Mouse (Mus musculus): ENCODE measurements around the gene Bicral. TPM values are rescaled to one million over a fixed set of nuclear protein-coding genes. Genes with fewer than 3 reads are reported as not detected.

Bicral gene
- polyA plus RNA-seq, 1 experiment from 2014 or later: 1.8 TPM

DNA sequence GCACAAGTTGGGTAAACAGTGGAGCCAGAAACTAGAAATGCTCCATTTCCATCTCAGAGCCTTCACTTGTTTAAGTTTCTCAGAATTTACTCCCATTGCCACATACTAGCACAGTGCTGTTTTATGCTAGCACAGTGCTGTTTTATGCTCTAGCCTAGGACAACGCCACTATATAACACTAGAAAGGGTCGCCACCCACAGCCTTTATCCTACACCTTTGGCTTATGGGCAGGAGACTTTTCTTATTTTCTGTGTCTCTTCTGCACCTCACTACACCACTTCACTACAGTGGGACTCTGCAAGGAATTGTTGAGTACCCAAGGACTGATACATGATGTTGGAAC lies 75.1 kb downstream of the Bicral start:
- peak overlapping the region; percentile 74 for H3K4me3 ChIP-seq (ENCODE audit: low read depth, low read length)
- peaks cover 26% of the 10 kb centered on the region for H3K36me3 ChIP-seq (replicated peaks; ENCODE audit: insufficient read depth, low read length)
- H3K27me3 ChIP-seq (ENCODE audit: insufficient read depth, low read length): no peaks in the 10 kb centered on the region
- peak overlapping the region; percentile 69 for H3K4me2 ChIP-seq (ENCODE audit: low read depth, low read length)
- WGBS (ENCODE audit: insufficient replicate concordance): 66% methylated on average over 2 of the region's 2 CpGs
- ATAC-seq: no peak; the same call in 1 of the 2 replicates
- H3K9ac ChIP-seq (replicated peaks): no peak overlapping the region
- no peaks in the 10 kb centered on the region for H3K9me3 ChIP-seq (ENCODE audit: low read length)
- H3K4me1 ChIP-seq (ENCODE audit: insufficient read depth): peaks cover 15% of the 10 kb centered on the region
- H3K27ac ChIP-seq (ENCODE audit: low read depth): peak overlapping the region; percentile 59; the same call in 1 of the 2 replicates
- TF ChIP-seq EP300 (IDR thresholded peaks at IDR 0.05; ENCODE audit: low read depth): no peak
- no peak for TF ChIP-seq CTCF (IDR thresholded peaks at IDR 0.05; ENCODE audit: low read depth)
- DNase-seq: no peak

DNA sequence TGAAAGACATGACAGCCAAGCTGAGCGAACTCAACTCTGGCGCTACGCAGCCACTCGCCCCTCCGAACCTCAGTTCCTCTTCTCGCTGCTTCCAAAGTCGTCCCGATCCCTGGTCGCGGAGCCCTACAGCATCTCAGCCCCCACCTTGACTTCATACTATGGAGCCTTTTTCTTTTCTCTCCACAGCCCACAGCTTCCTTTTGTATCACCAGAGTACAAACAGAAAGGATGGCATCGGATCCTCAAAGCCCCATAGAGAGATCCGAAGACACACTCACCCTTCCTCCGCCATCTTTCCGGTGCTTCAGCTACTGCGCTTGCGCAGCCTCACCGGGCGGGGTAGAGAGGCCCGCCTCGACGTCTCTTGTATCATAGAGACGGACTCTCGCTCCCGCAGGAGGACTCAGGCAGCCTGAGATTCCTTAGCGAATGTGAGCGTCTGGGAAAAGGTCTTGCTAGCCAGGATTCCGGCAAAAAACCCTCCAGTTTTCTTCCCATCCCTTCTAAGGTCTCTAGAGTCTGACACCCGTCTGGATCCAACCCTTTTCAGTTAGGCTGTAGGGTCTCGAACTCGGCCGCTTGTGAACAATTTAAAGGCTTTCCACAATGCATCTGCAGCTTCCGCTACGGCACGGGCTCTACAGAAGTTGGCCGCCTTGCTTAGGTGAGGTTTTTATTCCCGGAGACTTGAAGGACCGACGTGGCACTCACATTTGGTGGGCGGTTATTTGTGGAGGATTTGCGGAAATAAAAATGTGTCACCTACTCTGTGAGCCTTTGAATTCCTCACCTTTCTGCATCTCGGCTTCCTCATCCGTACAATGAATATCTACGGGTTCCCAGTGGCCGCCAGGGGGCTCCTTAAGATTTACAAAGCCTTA lies 75.7 kb downstream of the Bicral start, which contains the start of gene Rpl7l1:
Rpl7l1 (minus strand) TSS at position 332 of the 881 bp plus-strand sequence.
- Histone ChIP-seq H3K4me3 (ENCODE audit: low read depth, low read length) (peak within 1 kb of the TSS; percentile 74), H3K36me3 (replicated peaks; ENCODE audit: insufficient read depth, low read length) (peaks cover 30% of the 10 kb centered on the region), H3K9me3 (ENCODE audit: low read length) (no peaks in the 10 kb centered on the region), H3K4me1 (ENCODE audit: insufficient read depth) (peaks cover 15% of the 10 kb centered on the region), H3K4me2 (ENCODE audit: low read depth, low read length) (peak within 1 kb of the TSS; percentile 70), H3K27ac (ENCODE audit: low read depth) (peak within 1 kb of the TSS; percentile 78), H3K27me3 (ENCODE audit: insufficient read depth, low read length) (no peaks in the 10 kb centered on the region), H3K9ac (replicated peaks) (peak within 1 kb of the TSS; percentile 74)
- TF ChIP-seq CTCF (IDR thresholded peaks at IDR 0.05; ENCODE audit: low read depth): peak; percentile 81
- TF ChIP-seq EP300 (IDR thresholded peaks at IDR 0.05; ENCODE audit: low read depth): peak; percentile 26; the same call in 1 of the 2 replicates
- ATAC-seq: peak; percentile 96
- peak; percentile 92 for DNase-seq
- under 1% methylated on average over 44 of the region's 44 CpGs for WGBS (ENCODE audit: insufficient replicate concordance)

DNA sequence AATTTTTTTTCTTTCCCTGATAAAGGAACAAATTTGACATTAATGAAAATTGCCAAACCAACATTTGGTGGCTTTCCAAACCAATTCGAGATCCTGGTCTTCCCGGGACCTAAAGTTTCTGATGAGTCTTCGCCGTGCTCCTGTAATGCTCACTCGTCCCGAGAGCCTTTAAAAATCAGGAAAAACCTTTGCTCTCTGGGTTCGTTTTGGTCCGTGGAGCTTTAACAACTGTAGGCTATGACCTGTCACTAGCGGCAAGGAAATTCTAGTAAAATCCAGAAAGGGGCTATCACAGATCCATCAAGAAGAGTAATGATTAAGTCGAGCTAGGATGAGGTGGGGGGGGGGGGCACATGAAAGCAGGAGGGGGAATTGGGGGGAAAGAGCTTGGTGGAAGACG lies 76.4 kb downstream of the Bicral start:
- Histone ChIP-seq H3K9ac (replicated peaks) (peak overlapping the region; percentile 74), H3K4me1 (ENCODE audit: insufficient read depth) (peaks cover 12% of the 10 kb centered on the region), H3K27me3 (ENCODE audit: insufficient read depth, low read length) (no peaks in the 10 kb centered on the region), H3K27ac (ENCODE audit: low read depth) (peak overlapping the region; percentile 78), H3K4me2 (ENCODE audit: low read depth, low read length) (peak overlapping the region; percentile 70), H3K4me3 (ENCODE audit: low read depth, low read length) (peak overlapping the region; percentile 74), H3K9me3 (ENCODE audit: low read length) (no peaks in the 10 kb centered on the region), H3K36me3 (replicated peaks; ENCODE audit: insufficient read depth, low read length) (peaks cover 34% of the 10 kb centered on the region)
- no peak for DNase-seq
- WGBS (ENCODE audit: insufficient replicate concordance): 2% methylated on average over 11 of the region's 11 CpGs
- ATAC-seq: no peak; the same call in 1 of the 2 replicates
- TF ChIP-seq EP300 (IDR thresholded peaks at IDR 0.05; ENCODE audit: low read depth) (no peak), CTCF (IDR thresholded peaks at IDR 0.05; ENCODE audit: low read depth) (no peak)

DNA sequence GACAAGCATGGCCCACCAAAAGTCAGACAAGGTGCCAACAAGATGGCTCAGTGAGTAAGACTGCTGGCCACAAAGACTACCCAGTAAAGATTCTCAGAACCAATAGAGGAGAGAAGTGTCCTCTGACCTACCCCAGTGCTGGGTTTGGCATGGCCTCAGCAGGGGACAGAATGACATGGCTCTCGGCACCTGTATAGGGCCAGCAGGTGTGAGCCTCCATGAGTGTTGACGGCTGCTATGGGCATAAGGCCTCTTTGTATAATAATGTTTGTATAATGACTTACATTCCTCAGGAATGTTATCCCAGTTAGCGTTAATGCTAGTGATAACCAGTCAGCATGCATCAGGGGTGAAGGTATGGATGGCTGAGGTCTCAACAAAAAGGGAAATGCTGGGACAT lies 82.2 kb downstream of the Bicral start:
- H3K4me1 ChIP-seq (ENCODE audit: insufficient read depth): peaks cover 18% of the 10 kb centered on the region
- H3K36me3 ChIP-seq (replicated peaks; ENCODE audit: insufficient read depth, low read length): peaks cover 49% of the 10 kb centered on the region
- no peak overlapping the region for H3K4me2 ChIP-seq (ENCODE audit: low read depth, low read length)
- TF ChIP-seq EP300 (IDR thresholded peaks at IDR 0.05; ENCODE audit: low read depth): no peak
- no peak overlapping the region for H3K4me3 ChIP-seq (ENCODE audit: low read depth, low read length)
- no peak for DNase-seq
- no peaks in the 10 kb centered on the region for H3K9me3 ChIP-seq (ENCODE audit: low read length)
- no peak for ATAC-seq
- H3K27ac ChIP-seq (ENCODE audit: low read depth): no peak overlapping the region
- no peak overlapping the region for H3K9ac ChIP-seq (replicated peaks)
- WGBS (ENCODE audit: insufficient replicate concordance): 89% methylated on average over 3 of the region's 3 CpGs
- no peaks in the 10 kb centered on the region for H3K27me3 ChIP-seq (ENCODE audit: insufficient read depth, low read length)

DNA sequence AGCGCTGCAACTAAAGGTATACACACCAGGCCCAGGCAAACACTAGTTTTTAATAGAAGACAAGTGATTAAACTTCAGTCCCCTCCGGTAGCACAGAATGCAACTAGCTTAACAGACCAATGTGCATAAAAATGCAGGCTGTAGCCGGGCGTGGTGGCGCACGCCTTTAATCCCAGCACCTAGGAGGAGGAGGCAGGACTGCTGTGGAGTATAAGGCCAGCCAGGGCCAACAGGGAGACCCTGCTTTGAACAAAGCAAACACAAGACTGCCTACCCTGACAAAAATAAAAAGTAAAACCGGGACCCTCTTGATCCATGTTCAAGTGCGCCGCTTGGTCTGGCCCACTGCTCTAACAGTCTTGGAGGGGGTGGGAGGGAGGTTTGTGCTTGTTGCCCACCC lies 83.2 kb downstream of the Bicral start:
- Histone ChIP-seq H3K4me3 (ENCODE audit: low read depth, low read length) (no peak overlapping the region), H3K4me1 (ENCODE audit: insufficient read depth) (peaks cover 17% of the 10 kb centered on the region), H3K27me3 (ENCODE audit: insufficient read depth, low read length) (no peaks in the 10 kb centered on the region), H3K36me3 (replicated peaks; ENCODE audit: insufficient read depth, low read length) (peaks cover 42% of the 10 kb centered on the region), H3K9ac (replicated peaks) (no peak overlapping the region), H3K9me3 (ENCODE audit: low read length) (no peaks in the 10 kb centered on the region), H3K27ac (ENCODE audit: low read depth) (no peak overlapping the region), H3K4me2 (ENCODE audit: low read depth, low read length) (no peak overlapping the region)
- TF ChIP-seq CTCF (IDR thresholded peaks at IDR 0.05; ENCODE audit: low read depth) (no peak), EP300 (IDR thresholded peaks at IDR 0.05; ENCODE audit: low read depth) (no peak)
- no peak for DNase-seq
- ATAC-seq: no peak
- 90% methylated on average over 9 of the region's 9 CpGs for WGBS (ENCODE audit: insufficient replicate concordance)

DNA sequence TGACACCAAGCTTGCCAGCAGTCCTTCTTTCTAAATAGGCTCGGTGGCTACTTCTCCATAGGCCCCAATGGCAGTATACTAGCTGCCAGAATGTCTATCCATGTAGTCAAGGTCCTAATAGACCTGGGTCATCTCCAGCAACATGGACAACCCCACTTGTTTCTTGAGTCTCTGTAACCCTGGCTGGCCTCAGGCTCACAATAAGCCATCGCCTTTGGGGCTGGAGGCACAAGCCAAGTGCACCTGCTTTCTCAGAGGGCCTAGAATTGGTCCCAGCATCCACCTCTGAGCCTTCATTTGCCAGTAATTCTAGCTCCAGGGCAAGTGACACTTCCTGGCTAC lies 84.2 kb downstream of the Bicral start:
- no peak for DNase-seq

More for the DNA sequence above, 84.2 kb downstream of the Bicral start:
- Histone ChIP-seq H3K9ac (replicated peaks) (peak overlapping the region; percentile 90; the same call in 1 of the 2 replicates), H3K4me1 (ENCODE audit: insufficient read depth) (peaks cover 17% of the 10 kb centered on the region), H3K27ac (ENCODE audit: low read depth) (peak overlapping the region; percentile 49), H3K27me3 (ENCODE audit: insufficient read depth, low read length) (no peaks in the 10 kb centered on the region), H3K4me3 (ENCODE audit: low read depth, low read length) (0 out of 2 replicates have a peak overlapping the region, but pooled peaks have one; percentile 80), H3K4me2 (ENCODE audit: low read depth, low read length) (peak overlapping the region; percentile 90; the same call in 1 of the 2 replicates), H3K9me3 (ENCODE audit: low read length) (no peaks in the 10 kb centered on the region), H3K36me3 (replicated peaks; ENCODE audit: insufficient read depth, low read length) (peaks cover 33% of the 10 kb centered on the region)
- no peak for ATAC-seq
- 44% methylated on average over 2 of the region's 2 CpGs for WGBS (ENCODE audit: insufficient replicate concordance)
- no peak for TF ChIP-seq EP300 (IDR thresholded peaks at IDR 0.05; ENCODE audit: low read depth)
- no peak for TF ChIP-seq CTCF (IDR thresholded peaks at IDR 0.05; ENCODE audit: low read depth)

Data from liver, postnatal 0 days (tissue).